Mouse (Mus musculus) hindbrain, embryonic 14.5 days (tissue): ENCODE measurements around the gene Sucla2. TPM values are rescaled to one million over a fixed set of nuclear protein-coding genes. Genes with fewer than 3 reads are reported as not detected.
"Not testable (repeated sequence)": the region's sequence is repeated elsewhere in the genome, so short reads cannot be mapped to it uniquely, and the experiment has no call there.

Experiments used
- ATAC-seq: fragments of 200-750 bp; cut with Nextera tagmentation; 2 replicates; pipeline ENCODE4 v1.8.0; 2017; ENCODE audit warnings: moderate number of reproducible peaks, mild to moderate bottlenecking, moderate TSS enrichment, moderate library complexity; ENCODE audit not compliant: low FRiP score
- DNase-seq: peaks from one replicate; pipeline ENCODE4 v3.0.0-alpha.2; 2015; ENCODE audit warnings: low spot score
- H3K27ac ChIP-seq: fragments of 300-500 bp; sonication (generic); 2 replicates; pipeline ENCODE4 v1.5.1; 2014; ENCODE audit warnings: mild to moderate bottlenecking, moderate library complexity
- H3K27me3 ChIP-seq: fragments of 300-500 bp; sonication (generic); 2 replicates; pipeline ENCODE4 v1.6.1; 2014; ENCODE audit warnings: mild to moderate bottlenecking, low read length, mixed read lengths; ENCODE audit not compliant: control insufficient read depth, insufficient read depth
- H3K36me3 ChIP-seq: fragments of 300-500 bp; sonication (generic); replicated peaks from 2 replicates; pipeline ENCODE4 v1.6.1; 2014; ENCODE audit not compliant: control insufficient read depth, insufficient read depth
- H3K4me1 ChIP-seq: fragments of 300-500 bp; sonication (generic); replicated peaks from 2 replicates; pipeline ENCODE4 v1.6.1; 2014; ENCODE audit warnings: antibody characterized with exemption, low read length, mixed read lengths; ENCODE audit not compliant: control insufficient read depth, insufficient read depth
- H3K4me2 ChIP-seq: fragments of 300-500 bp; sonication (generic); replicated peaks from 2 replicates; pipeline ENCODE4 v1.6.1; 2014; ENCODE audit warnings: mild to moderate bottlenecking, moderate library complexity
- H3K4me3 ChIP-seq: fragments of 300-500 bp; sonication (generic); replicated peaks from 2 replicates; pipeline ENCODE4 v1.5.1; 2014; ENCODE audit warnings: mild to moderate bottlenecking, low read length
- H3K9ac ChIP-seq: fragments of 300-500 bp; sonication (generic); 2 replicates; pipeline ENCODE4 v1.6.1; 2014
- H3K9me3 ChIP-seq: fragments of 300-500 bp; sonication (generic); 2 replicates; pipeline ENCODE4 v1.6.1; 2016; ENCODE audit warnings: low read length; ENCODE audit not compliant: control insufficient read depth
- WGBS: fragments of 180-500 bp; shearing (Covaris S2); extraction: QIAGEN DNeasy Blood & Tissue Kit; methylation state at CpG from one replicate; pipeline ENCODE4 v1.1.7; 2014; 5-methylcytosine and 5-hydroxymethylcytosine counted together
- polyA plus RNA-seq: library from polyadenylated mRNA; unstranded; fragments of >200 nt; fragmentation: Nextera tagmentation; extraction: Ambion mirVana; gene quantifications from 2 replicates; pipeline ENCODE4 v1.2.1, GENCODE M21; 2014

Gene Sucla2
- polyA plus RNA-seq, 1 experiment from 2014 or later = 139 TPM

DNA sequence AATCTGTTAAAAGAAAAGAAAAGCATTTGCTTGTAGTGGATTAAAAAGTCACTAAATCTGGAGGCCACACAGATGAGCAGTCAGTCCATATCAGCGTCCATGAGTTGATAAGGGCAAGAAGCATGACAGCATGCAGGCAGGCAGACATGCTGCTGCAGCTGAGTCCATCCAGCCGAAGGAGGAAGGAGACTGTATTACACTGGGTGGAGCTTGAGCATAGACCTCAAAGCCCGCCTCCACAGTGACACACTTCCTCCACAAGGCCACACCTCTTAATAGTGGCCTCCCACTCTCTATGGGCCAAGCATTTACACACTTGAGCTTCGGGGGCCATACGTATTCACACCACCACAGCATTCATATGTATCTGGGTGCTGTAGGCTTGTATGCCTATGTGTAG lies 48.9 kb downstream of the Sucla2 start:
- WGBS = 96% methylated on average over 5 of the region's 5 CpGs
- Histone ChIP-seq H3K4me3 (no peak overlapping the region), H3K4me2 (no peak overlapping the region), H3K4me1 (no peaks in the 10 kb centered on the region), H3K9ac (no peak overlapping the region), H3K9me3 (no peaks in the 10 kb centered on the region), H3K27ac (no peak overlapping the region), H3K36me3 (peaks cover 36% of the 10 kb centered on the region), H3K27me3 (no peaks in the 10 kb centered on the region)
- ATAC-seq (no peak), DNase-seq (no peak)

DNA sequence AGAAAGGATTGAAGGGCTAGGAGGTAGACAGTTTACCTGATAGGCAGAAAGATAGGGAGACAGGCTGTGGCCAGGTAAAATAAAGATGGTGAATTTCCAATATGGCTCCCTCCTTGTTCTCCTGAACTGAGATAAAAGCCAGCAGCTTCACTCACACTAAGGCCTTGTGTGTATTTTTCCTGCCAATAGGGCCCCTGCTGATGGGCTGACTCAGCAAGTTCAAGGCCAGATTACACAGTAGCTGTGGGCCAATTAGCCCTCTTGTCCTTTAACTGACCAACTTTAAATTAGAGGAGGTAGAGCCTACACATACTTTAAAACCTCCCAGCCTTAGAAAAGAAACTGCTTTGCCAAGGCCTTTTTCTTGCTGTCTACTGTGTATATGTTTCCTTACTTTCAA lies 51.2 kb downstream of the Sucla2 start:
- H3K4me2 ChIP-seq = no peak overlapping the region
- no peaks in the 10 kb centered on the region for H3K4me1 ChIP-seq
- H3K36me3 ChIP-seq = peaks cover 38% of the 10 kb centered on the region
- no peak overlapping the region for H3K9ac ChIP-seq
- no peak for DNase-seq
- no peaks in the 10 kb centered on the region for H3K27me3 ChIP-seq
- no peaks in the 10 kb centered on the region for H3K9me3 ChIP-seq
- H3K4me3 ChIP-seq = no peak overlapping the region
- ATAC-seq = no peak
- H3K27ac ChIP-seq = no peak overlapping the region

DNA sequence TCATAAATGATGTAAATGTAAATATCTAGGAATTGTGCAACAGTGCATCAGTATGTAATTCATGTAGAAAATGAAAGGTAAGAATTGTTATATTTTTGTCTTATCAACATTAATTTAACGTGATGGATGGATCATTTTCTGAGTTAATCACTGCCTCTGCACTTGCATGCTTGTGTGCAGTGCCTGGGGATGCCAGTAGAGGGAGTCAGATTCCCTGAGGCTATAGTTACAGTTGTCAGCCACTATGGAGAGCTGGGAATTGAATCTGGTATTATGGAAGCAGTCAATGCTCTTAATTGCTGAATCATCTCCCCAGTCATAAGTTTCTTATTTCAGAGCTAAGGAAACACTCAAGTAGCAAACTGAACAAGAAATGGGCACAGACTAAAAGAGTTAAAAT lies 63.0 kb downstream of the Sucla2 start:
- Histone ChIP-seq H3K27me3 (no peaks in the 10 kb centered on the region), H3K4me1 (no peaks in the 10 kb centered on the region), H3K9ac (no peak overlapping the region), H3K4me3 (no peak overlapping the region), H3K27ac (no peak overlapping the region), H3K36me3 (peaks cover 40% of the 10 kb centered on the region), H3K4me2 (no peak overlapping the region), H3K9me3 (no peaks in the 10 kb centered on the region)
- ATAC-seq (no peak), DNase-seq (no peak)
- 65% methylated on average over 1 of the region's 1 CpGs for WGBS

DNA sequence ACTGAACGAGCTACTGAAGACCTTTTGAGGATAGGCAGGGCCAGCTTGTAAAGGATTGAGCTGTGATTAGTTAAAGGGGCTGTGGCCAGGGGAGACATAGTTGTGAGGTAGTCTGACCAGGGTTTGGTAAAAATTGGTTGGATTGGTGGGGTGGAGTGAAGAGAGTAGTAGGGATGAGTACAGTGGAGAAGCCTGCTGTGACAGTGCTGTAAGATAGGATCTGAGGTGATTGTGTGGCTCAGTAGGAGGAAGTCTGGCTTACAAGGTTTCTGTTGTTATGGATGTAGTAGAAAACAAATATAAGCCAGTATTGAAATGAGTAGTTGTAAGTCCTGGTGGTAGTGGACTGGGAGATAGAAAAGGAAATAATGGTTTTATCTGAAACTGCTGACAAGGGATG lies 67.0 kb downstream of the Sucla2 start:
- Histone ChIP-seq H3K27ac (no peak overlapping the region), H3K4me3 (no peak overlapping the region), H3K9ac (no peak overlapping the region), H3K27me3 (no peaks in the 10 kb centered on the region), H3K36me3 (peaks cover 68% of the 10 kb centered on the region), H3K9me3 (no peaks in the 10 kb centered on the region), H3K4me1 (no peaks in the 10 kb centered on the region), H3K4me2 (no peak overlapping the region)
- 81% methylated on average over 1 of the region's 1 CpGs for WGBS
- DNase-seq (no peak), ATAC-seq (no peak)

DNA sequence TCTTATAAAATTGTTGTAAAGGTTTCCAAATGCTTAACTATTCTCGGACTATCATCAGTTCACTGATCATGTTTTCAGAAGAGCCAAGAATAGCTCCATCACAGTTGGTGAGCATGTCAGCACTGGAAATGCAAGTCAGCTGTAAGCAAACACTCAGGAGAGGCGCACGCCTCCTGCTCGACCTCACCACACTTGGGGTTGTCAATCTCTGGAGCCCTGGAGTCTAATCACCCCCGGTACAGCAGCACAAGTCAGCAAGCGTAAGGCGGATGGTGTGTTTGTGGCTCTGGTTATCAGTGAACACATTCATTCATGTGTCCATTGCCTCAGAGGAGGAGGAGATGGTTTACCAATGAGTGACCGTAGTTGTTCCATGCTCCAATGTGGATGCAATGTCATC lies 74.6 kb downstream of the Sucla2 start:
- Histone ChIP-seq H3K36me3 (peaks cover 63% of the 10 kb centered on the region), H3K27ac (no peak overlapping the region), H3K9me3 (peaks cover 8% of the 10 kb centered on the region; the same call in 1 of the 2 replicates), H3K4me1 (no peaks in the 10 kb centered on the region), H3K27me3 (no peaks in the 10 kb centered on the region), H3K9ac (no peak overlapping the region), H3K4me3 (no peak overlapping the region), H3K4me2 (no peak overlapping the region)
- no peak for ATAC-seq
- no peak for DNase-seq
- 94% methylated on average over 8 of the region's 8 CpGs for WGBS

DNA sequence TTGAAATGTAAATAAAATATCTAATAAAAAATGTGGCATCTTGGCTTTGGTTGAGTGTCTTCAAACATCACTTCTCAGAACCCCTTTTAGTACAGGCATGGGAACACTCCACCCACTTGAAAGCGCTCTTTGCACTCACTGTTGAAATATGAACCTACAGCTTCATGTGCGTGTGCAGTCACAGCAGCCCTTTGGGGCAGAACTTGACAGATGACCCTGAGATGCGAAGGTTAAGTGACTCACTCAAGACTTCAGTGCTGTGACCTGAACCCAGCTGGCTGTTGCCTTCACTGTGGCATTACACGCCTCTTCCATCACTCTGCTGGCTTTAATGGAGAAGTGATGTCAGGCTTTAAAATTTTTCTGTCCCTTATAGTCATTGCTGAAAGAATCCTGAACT lies 82.6 kb downstream of the Sucla2 start:
- Histone ChIP-seq H3K4me1 (no peaks in the 10 kb centered on the region), H3K27me3 (no peaks in the 10 kb centered on the region), H3K9me3 (no peaks in the 10 kb centered on the region), H3K9ac (no peak overlapping the region), H3K27ac (no peak overlapping the region), H3K4me2 (no peak overlapping the region), H3K36me3 (peaks cover 7% of the 10 kb centered on the region), H3K4me3 (no peak overlapping the region)
- DNase-seq (no peak), ATAC-seq (no peak)
- 75% methylated on average over 4 of the region's 4 CpGs for WGBS

DNA sequence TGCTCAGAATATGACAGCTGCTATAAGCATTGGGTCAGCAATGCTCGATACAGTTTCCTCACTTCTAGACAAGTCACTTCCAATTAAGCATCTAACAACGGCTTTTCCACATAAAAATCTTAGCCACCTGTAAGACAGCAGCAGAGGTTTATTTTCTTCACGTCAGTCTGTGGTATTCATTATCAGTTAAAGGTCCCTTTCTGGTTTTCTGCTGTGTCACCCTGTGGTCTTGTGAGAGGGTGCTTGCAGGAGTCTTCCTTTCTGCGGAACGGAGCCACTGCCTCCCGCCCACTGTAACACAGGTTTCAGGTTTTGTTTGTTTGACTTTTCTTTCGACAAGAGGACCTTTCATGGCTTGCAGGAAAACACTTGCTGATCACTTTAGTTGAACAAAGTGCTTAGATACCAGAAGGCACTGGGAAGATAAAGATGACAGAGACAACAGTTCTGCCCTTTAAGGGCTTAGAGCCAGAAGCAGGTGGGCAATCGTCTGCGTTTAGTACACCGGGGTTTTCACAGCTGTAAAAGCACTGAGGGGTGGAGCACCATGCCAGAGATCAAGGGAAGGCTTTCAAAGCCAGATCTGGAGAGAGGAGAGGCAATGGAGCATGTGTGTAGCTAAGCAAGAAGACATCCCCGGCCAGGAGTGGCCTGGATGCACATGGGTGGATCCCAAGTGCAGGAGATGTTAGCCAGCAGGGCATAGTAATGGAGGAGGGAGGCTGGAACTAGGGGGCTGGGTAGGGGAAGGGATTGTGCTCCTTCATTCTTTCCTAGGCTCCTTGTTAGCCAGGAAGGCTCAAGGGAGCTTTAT lies 83.8 kb downstream of the Sucla2 start:
- ATAC-seq = no peak
- no peak overlapping the region for H3K27ac ChIP-seq
- no peaks in the 10 kb centered on the region for H3K4me1 ChIP-seq
- no peaks in the 10 kb centered on the region for H3K9me3 ChIP-seq
- WGBS = 63% methylated on average over 11 of the region's 11 CpGs
- H3K36me3 ChIP-seq = peaks cover 2% of the 10 kb centered on the region; the same call in 1 of the 2 replicates
- H3K27me3 ChIP-seq = no peaks in the 10 kb centered on the region
- DNase-seq = no peak
- no peak overlapping the region for H3K4me2 ChIP-seq
- H3K9ac ChIP-seq = no peak overlapping the region
- H3K4me3 ChIP-seq = no peak overlapping the region

DNA sequence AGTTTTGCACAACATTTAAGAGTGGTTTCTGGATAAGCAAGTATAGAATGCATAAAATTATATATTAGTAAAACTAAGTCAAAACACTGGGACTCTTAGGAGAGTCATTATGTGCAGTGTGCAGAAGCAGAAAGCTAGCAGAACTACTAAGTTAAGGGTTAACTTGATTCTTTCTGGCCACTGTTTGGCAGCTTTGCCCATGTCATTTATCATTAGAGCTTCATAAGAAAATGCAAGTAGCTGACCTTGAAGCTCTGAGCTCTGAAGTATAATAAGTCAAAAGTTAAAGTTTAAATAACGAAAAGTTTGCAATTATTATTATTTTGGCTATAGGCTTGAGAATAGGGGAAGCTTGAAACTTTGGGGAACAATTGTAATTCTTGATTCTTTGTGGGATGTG lies 89.8 kb downstream of the Sucla2 start:
- H3K36me3 ChIP-seq, H3K27ac ChIP-seq, DNase-seq, H3K27me3 ChIP-seq, H3K4me1 ChIP-seq, H3K9ac ChIP-seq, H3K4me2 ChIP-seq, ATAC-seq, H3K4me3 ChIP-seq: not testable (repeated sequence)
- peaks cover 16% of the 10 kb centered on the region; the same call in 1 of the 2 replicates for H3K9me3 ChIP-seq
- WGBS = 73% methylated on average over 1 of the region's 1 CpGs

DNA sequence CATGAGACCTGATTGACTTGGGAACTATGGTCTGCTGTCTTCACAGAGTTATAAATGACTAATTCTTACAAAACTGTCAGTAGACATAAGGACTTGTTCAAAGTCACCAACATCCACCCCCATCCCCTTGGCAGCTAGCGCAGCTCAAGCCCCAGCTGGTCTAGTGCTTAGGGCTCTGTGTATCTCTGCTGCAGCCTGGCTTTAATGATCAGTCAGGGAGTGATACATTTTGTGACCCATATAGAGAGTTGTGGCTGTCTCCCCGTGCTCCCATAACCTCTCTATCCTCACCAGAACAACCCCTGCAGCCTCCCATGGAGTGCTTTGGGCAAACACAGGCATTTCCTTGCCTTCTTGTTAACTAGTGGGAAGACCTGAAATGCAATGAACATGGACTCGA lies 95.8 kb downstream of the Sucla2 start:
- 87% methylated on average over 3 of the region's 3 CpGs for WGBS
- Histone ChIP-seq H3K4me2 (no peak overlapping the region), H3K27me3 (no peaks in the 10 kb centered on the region), H3K27ac (no peak overlapping the region), H3K9me3 (peaks cover 18% of the 10 kb centered on the region; the same call in 1 of the 2 replicates), H3K4me1 (no peaks in the 10 kb centered on the region), H3K9ac (no peak overlapping the region), H3K36me3 (no peaks in the 10 kb centered on the region), H3K4me3 (no peak overlapping the region)
- DNase-seq (no peak), ATAC-seq (no peak)

DNA sequence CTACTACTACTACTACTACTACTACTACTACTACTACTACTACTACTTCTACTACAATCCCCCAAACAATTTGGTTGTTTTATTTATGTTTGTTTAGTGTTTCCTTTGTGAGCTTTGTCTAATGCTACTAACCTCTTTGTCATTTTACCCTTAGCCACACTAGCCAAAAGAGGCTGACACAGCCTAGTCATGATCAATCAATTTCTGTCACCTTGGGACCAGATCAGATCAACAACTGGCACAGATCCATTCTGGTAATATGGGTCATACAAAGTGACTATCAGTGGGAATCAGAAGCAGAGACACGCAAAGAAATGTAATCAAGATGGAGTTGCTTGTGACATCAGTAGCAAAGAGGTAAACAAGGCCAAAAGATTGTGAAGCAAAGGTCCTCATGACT lies 97.9 kb downstream of the Sucla2 start:
- DNase-seq (no peak), ATAC-seq (no peak)
- Histone ChIP-seq H3K4me1 (no peaks in the 10 kb centered on the region), H3K4me3 (no peak overlapping the region), H3K9ac (no peak overlapping the region), H3K27ac (no peak overlapping the region), H3K9me3 (peaks cover 18% of the 10 kb centered on the region; the same call in 1 of the 2 replicates), H3K4me2 (no peak overlapping the region), H3K36me3 (no peaks in the 10 kb centered on the region), H3K27me3 (no peaks in the 10 kb centered on the region)
- 93% methylated on average over 1 of the region's 1 CpGs for WGBS
